Mouse (Mus musculus) kidney, adult 9 months (tissue): ENCODE measurements around the gene Rfc2.

Experiments
- DNase-seq: peaks from one replicate; pipeline ENCODE4 v3.0.0; 2022

Rfc2 gene

GRCm38 (mm10) chr5:134567445-134567844 lies 13.7 kb upstream of the Rfc2 start:
- no peak for DNase-seq

GRCm38 (mm10) chr5:134568030-134568429 lies 13.1 kb upstream of the Rfc2 start:
- DNase-seq, result no peak

DNA sequence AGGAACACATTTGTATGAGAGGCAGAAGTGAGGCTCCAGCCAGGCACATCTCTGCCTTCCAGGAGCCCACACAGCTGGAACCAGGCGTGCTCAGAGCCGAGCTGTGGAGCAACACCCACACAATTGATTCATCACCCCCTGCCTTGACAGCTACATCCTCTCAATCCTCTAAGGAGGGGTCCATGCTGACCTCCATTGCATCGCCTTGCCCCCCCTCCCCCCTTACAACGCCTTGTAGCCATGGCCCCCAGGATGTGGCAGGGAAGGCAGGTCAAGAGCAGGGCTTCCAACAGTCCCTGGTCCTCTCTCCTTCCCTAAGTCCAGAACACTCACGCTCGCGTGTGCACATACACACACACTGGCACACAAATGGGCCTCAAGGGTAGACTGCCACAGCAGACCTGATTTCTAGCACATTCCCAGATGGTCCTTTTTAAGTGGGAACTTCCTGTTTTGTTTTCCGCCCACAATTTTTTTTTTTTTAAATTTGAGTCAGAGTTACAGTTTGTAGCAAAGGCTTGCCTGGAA lies 12.1 kb upstream of the Rfc2 start:
- no peak for DNase-seq

GRCm38 (mm10) chr5:134571730-134572507 lies 9.2 kb upstream of the Rfc2 start:
- DNase-seq, result peak; percentile 83

- DNase-seq, result peak; percentile 67
Observed at GRCm38 (mm10) chr5:134572508-134573214, 8.5 kb upstream of the Rfc2 start.

DNA sequence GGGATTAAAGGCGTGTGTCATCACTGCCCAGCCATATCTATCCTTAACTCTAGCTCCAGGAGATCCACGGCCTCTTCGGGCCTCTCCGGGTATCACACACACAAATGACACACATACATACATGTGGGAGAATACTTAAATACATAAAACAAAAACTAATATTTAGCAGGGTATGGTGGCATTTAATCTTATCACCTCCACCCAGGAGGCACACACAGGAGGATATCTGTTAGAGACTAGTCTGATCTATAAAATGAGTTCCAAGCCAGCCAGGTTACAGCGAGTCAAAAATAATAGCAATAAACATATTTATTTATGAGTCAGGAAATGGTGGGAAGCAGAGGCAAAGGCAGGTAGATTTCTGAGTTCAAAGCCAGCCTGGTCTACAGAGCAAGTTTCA lies 5.3 kb upstream of the Rfc2 start:
- DNase-seq, result no peak

- no peak for DNase-seq
Observed at GRCm38 (mm10) chr5:134576517-134577220, 4.5 kb upstream of the Rfc2 start.

GRCm38 (mm10) chr5:134577534-134577933 lies 3.6 kb upstream of the Rfc2 start:
- DNase-seq, result no peak

- DNase-seq, result no peak
Observed at GRCm38 (mm10) chr5:134579135-134579534, 2.0 kb upstream of the Rfc2 start.

GRCm38 (mm10) chr5:134582221-134582907 lies 1.2 kb downstream of the Rfc2 start:
- DNase-seq, result peak; percentile 97

DNA sequence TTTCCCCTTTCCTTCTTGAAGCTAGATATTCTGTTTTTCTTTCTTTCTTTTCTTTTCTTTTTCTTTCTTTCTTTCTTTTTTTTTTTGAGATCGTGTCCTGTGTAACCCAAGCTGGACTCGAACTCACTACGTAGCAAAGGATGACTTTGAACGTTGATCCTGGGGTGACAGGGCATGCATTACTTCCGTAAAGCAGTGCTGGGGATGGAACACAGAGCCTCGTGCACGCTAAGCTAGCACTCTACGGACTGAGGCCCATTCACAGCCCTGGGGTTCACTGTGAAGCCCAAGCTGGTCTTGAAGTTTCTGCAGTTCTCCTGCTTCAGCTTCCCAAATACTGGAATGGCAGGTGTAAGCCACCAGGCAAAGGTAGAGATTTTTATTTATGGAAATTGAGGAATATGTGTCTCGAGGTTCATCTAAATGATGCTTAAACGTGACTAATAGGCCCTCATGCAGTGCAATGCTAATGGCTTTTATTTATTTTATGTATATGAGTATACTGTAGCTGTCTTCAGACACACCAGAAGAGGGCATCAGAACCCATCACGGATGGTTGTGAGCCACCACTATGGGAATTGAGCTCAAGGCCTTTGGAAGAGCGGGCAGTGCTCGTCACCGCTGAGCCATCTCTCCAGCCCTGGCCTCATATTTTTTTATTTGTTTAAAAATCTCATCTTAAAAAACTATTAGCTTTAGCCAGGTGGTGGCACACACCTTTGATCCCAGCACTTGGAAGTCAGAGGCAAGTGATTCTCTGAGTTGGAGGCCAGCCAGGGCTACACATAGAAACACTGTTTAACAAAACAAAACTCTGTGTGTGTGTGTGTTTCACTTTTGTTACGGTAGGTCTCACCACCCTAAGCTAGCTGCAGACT lies 2.1 kb downstream of the Rfc2 start:
- peak; percentile 39 for DNase-seq

GRCm38 (mm10) chr5:134583884-134584213 lies 2.7 kb downstream of the Rfc2 start:
- no peak for DNase-seq

DNA sequence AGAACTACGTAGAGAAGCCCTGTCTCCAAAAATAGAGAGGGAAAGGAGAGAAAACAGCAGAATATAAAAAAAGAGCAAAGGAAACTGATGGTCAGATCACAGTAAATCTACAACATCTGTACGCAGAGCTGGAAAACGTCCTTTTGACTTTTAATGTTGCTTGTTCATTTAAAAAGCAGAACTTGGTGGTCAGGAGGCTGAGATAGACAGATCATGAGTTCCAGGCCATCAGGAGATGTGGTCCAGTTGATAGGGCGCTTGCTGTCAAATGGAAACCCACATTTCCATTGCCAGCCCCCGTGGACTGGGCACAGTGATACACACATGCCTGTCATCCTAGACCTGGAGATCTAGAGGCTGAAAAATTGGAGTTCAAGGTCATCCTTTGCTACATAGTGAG lies 3.6 kb downstream of the Rfc2 start:
- DNase-seq, result no peak

DNA sequence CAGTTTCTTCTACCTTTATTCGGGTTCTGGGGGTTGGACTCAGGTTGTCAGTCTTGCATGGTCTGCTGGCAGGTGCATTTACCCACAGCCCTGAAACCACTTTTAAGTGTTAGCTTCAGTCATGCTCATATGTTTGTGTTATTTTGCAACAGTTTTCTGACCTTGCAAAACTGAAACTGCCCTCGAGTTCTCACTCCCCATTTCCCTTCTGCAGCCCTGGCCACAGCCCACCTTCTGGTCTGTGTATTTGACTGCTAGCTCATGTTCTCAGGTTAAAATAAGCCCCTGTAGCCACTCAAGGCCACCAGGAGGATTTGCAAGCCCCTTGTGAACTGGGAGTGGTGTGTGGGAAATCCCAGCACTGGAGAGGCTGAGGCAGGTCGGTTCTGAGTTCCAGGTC lies 8.7 kb downstream of the Rfc2 start:
- DNase-seq, result no peak

GRCm38 (mm10) chr5:134592026-134592581 lies 10.9 kb downstream of the Rfc2 start:
- DNase-seq, result peak; percentile 42

- no peak for DNase-seq
Observed at GRCm38 (mm10) chr5:134593093-134593492, 11.9 kb downstream of the Rfc2 start.

- no peak for DNase-seq
Observed at GRCm38 (mm10) chr5:134597711-134598110, 16.5 kb downstream of the Rfc2 start.

DNA sequence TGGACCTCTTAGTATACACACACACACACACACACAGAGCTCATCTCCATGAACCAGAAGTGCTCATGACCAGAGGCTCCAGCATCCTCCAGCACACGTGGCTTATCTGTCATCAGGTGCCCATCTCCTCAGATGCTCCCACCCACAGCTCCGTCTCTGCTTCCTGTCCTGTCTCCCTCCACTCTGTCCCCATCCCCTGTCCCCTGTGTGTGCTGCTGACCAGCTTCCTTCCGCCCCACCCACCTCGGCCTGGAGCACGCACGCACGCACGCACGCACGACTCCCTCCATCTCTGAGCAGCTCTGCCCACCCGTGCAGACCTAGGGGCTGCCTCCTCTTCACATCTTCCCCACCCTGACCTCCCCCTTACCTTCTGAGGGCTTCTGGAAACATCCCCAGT lies 23.2 kb downstream of the Rfc2 start:
- no peak for DNase-seq

GRCm38 (mm10) chr5:134606314-134606713 lies 25.1 kb downstream of the Rfc2 start:
- no peak for DNase-seq

DNA sequence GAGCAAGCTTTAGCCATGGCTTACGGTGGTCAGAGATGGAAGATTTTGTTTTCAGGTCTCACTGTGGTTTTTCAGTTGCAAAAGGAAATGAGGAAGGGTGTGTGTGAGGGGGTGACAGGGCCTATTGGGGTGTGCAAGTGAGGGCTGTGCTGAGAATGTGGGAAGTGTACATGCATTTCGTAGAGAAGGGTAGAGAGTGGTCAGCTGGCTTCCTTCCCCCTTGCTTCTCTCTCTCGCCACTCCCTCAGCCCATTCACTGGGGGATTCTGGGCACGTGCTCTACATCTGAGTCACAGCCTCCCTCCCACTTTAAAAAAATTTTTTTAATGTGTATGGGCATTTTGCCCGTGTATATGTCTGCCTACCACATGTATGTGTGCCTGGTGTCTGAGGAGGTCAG lies 26.0 kb downstream of the Rfc2 start:
- no peak for DNase-seq

DNA sequence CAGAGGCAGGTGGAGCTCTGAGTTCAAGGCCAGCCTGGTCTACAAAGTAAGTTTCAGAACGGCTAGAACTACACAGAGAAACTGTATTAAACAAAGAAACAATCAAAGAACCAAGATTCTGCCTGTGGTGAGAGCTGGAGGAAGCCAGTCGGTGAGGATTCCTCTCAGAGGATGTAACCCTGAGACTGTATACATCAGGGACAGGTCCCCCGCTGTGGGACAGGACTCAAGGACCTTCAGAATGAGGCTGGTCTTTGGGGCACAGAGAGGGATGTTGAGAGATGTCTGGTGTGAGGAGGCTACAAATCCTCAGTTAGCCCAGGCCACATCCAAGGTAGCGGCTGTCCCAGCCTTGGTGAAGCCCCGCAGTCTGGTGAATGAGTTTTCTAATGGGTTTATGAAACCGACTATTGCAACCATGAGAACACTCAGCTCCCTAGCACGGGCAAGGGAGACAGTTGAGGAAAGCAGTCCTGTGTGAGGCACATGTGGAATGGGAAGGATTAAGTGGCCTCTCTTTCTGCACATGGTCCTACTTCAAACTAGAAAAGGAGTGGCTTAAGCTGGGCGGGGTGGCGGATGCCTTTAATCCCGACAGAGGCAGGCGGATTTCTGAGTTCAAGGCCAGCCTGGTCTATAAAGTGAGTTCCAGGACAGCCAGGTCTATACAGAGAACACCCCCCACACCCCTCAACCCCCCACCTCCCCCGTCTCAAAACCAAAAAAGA lies 28.9 kb downstream of the Rfc2 start:
- DNase-seq, result no peak
